Mouse (Mus musculus): ENCODE results near the gene Srsf12. TPM values are rescaled to one million over a fixed set of nuclear protein-coding genes. Genes with fewer than 3 reads are reported as not detected.

The Srsf12 gene
- total RNA-seq (2021): 10 to 100 TPM; 29.2 to 33.8 TPM
- long read RNA-seq, experiment 1, transcript Srsf12-202 (5 exons, 829 nt): major isoform, 6 of 29 reads
- long read RNA-seq, experiment 1, partial matches to known transcripts: 8 of 29 reads
- long read RNA-seq, experiment 1, other reads (novel, unspliced or antisense): 15 of 29 reads
- long read RNA-seq, experiment 2, transcript Srsf12-202 (5 exons, 829 nt): major isoform, 12 of 34 reads
- long read RNA-seq, experiment 2, partial matches to known transcripts: 9 of 34 reads
- long read RNA-seq, experiment 2, other reads (novel, unspliced or antisense): 10 of 34 reads

DNA sequence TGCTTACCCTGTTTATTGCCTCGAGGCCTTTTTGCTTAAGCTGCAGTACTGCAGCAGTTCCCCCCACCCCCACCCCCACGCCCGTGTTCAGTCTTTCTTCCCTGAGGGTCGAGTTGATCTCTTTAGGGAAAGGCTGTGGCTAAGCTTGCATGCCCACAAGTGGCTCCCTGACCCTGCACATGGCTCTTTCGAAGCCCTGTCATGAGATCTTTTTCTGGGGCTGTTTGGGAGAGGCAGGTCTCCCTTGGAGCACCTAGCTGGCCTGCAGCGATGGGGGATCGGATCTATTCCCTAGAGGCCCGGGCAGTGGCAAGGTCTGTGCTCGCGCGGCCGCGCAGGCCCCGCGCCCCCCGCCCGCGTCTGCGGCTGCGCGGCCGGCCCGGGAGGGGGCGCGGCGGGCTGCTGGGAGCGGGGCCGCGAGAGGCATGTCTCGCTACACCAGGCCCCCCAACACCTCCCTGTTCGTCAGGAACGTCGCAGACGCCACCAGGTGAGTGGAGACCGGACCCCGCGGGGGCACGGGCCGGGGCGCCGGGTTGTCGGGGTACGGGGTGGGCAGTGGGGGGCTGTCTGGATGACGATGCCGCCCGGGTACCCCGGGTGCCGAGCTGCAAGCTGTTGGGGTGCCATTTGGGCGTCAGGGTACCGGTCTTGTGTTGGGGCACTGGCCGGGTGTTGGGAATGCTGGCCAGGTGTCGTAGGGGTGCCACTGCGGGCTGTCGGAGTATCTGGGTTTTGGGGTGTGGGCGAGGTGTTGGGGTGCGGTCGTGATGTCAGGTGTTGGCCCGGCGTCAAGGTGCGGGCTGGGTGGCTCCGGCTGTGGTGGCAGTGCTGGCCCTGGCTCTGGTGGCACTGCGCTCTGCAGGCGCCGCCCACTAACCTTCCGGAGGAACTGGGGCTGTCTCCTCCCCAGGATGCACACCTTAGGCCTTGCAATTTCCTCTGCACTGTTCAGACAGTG, at the start of gene Srsf12:
Gene Srsf12 (plus strand): TSS at position 111 of the 961 bp plus-strand sequence.
- peak; percentile 24 to 60 for DNase-seq (ENCODE audit: low spot score in 2 of 2)

DNA sequence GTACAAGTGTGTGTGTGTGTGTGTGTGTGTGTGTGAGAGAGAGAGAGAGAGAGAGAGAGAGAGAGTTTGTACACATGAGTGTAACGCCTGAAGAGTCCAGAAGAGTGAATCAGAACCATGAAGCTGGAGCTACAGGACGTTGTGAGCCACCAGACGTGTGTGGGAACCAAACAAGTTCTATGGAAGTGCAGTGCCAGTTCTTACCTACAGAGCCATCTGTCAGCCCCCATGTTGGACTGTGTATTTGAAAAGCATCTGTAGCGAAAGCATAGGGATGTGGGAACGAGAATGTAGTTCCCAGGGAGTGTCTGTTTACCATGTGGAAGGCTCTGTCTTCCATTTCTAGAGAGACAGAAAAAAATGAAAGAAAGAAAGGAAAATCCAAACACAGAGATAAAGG, 25.3 kb upstream of the Srsf12 start:
- no peak for DNase-seq (ENCODE audit: low spot score in 2 of 2)

DNA sequence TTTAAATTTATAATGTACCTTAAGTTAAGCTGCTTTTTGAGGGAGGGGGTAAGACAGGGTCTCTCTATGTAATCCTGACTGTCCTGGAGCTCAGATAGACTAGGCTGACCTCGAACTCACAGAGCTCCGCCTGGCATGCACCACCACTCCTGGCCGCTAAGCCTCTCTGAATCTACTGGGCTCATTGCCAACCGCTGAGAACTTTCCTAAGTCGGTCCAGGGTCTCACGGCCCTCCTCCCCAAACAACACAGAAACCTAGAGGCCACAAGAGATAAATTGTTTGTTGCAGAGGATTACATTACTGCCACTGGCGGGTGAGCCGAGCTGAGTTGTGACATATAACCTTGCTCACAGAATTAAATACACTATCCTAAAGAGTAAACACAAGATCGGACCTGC, 20.6 kb upstream of the Srsf12 start:
- DNase-seq (ENCODE audit: low spot score in 2 of 2): no peak

DNA sequence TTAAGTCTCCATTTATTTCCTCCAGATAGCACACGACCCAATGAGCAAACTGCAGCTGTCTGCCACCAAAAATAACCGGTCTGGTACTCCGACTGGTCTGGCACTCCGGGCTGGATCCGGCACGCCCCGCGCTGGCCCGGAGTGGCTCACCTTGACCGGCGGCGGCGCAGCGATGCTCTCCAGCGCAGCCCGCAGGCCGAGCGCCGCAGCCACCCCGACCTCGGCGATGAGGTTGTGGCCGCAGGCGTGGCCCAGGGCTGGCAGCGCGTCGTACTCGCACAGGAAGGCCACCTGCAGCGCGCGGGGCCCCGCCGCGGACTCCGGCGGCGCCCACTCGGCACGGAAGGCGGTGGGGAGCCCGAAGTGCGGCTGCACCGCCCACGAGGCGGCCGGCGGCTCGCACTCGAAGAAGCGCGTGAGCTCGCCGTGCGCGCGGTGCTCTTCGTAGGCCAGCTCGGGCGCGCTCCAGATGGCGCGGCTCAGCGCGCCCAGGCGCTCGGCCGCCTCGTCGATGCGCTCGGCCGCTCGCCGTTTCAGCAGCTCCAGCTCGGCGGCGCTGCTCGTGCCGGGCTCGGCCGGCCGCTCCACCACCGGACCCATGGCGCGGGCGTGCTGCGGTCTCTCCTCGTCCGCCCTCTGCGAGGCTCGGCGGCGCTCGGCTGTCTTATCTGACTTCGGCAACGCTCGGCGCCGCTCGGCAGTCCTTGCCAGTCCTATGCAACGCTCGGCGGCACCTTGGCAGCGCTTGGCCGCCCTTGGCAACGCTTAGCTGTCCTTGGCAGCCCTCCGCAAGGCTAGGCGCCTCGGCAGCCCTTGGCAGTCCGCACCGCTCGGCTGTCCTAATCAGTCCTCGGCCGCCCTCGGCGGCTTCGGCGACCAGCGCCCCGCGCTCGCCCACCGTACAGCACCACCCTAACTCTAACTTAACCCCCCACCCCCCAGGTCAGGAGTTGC, 19.7 kb upstream of the Srsf12 start:
- peak; percentile 89 to 91 for DNase-seq (ENCODE audit: low spot score in 2 of 2)

DNA sequence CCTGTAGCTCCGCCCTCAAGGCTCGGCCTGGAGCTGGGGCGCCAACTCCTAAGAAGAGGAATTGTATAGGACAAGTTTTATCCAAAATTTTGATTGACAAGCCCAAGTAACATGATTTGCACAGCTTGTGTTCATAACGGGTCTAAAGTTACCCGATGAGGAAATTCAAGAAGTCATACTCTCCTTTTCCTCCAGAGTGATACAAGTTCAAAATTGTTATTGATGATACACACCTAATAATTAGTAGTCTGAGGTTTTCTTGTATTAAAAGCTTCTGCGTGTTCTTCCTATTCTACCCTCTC, 19.1 kb upstream of the Srsf12 start, which contains the start of gene Pm20d2:
Gene Pm20d2 (minus strand): TSS at position 3 of the 302 bp plus-strand sequence.
- DNase-seq (ENCODE audit: low spot score in 2 of 2): no peak

DNA sequence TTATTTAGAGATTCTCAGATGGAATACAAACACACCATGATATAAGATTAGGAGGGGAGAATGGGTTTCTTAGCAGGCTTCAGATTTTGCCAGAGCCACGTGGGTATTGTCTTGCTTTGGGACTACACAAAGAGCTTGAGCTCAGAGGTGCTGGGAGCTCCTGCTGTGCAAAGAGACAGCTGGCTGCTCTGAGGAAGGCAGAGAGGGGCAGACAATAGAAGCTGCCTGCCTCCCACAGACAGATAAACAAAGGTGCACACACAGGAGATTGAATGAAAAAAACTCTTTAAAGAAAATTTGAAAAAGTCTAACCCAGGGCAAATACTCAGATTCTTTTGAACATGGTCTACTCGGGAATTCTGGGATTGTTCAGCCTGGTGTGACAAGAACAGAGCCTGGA, 10.7 kb upstream of the Srsf12 start:
- DNase-seq (ENCODE audit: low spot score in 2 of 2): no peak

DNA sequence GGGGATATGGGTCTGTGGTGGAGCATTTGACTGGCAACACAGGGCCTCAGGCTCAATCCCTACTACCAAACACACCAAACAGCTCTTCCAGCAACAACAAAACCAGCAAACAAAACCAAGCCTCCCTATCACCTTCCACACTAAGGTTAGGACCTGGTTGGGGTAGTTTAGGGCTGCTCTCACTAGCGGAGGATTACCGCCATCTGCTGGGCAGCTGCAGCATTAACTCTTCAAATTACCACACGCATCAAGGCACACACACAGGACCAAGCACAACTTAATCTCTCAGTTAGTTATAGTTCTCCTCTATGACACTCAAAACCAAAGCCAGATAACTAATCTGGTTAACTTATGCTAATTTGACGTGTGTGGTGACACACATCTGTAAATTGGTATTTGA, 4.1 kb upstream of the Srsf12 start:
- peak; percentile 32 to 58 for DNase-seq (ENCODE audit: low spot score in 2 of 2)

DNA sequence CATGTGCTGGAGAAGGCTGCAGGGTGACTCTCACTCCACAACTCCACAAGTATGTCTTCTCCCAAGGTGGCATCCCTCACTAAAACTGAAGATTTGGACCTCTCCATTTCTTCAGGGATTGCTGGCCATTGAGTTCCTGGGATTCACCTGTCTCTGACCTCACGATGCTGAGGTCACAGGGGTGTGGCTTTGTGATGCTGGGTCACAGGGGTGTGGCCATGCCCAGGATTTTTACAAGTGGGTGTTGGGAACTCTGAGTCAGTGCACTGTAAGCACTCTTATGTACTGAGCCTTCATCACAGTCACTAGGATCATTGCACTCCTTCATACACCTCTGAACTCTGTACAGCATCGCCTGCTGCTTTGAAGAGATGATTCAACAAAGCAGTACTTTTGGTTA, 1.2 kb upstream of the Srsf12 start:
- no peak for DNase-seq (ENCODE audit: low spot score in 2 of 2)

DNA sequence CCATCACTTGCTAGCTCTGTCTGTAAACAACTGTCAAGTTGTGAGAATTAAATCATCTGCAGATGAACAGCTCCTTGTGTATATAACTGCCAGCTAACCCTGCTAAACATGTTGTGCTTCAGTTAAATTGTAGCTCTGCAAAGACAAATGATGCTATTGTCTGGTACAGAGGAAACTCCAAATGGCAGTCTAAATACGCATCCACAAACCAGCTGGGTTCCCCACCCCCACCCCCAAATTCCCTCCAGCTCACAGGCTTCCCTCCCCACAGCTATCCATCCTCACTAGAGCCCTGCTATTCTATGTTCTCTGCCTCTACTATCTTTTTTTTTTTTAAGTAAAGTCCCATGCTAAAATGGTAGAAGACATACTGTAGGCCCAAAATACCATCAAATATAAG, 13.1 kb downstream of the Srsf12 start:
- no peak for DNase-seq (ENCODE audit: low spot score in 2 of 2)

DNA sequence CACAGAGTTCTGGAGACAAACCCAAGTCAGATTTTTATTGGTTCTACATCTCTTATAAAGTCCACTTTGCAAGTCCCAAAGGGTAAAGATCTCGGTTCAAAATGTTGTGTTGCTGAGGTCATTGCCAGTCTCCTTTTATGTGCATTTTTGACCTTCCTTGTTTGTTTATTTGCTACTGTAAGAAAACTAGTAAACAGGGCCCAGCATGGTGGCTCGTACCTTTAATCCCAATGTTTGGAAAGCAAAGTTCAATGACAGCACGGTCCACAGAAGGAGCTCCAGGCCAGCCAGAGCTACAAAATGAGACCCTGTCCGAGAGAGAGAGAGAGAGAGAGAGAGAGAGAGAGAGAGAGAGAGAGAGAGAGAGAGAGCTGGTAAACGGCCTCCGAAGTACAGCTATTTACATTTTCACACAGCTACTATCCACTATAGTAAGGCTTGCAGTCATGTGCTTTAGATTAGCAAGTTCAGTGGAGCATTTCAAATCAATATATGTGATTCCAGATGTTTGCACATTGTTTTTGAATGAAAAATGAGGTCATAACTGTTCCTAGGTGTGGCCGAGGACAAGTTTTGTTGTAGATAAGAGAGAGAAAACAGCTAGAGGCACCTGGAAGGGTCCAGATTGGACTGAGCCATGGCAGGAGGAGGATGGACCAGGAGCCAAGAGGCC, 15.3 kb downstream of the Srsf12 start:
- no peak for DNase-seq (ENCODE audit: low spot score in 2 of 2)

DNA sequence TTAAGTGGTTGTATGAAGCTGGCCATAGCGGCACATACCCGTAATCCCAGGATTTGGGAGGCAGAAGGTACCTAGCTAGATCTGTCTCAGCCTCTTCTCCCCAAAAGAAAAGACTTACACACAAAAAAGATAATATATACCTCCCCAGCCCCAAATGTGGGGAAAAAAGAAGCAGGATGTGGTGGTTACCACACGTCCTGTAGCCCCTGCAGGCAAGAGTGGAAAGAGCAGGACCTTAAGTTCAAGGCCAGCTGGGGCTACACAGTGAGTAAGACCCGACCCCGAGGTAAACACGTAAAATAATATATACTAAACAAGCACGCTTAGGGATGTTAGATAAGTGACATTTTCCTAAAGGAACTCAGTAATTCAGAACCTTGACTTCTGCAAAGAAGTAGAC, 18.4 kb downstream of the Srsf12 start:
- DNase-seq (ENCODE audit: low spot score in 2 of 2): no peak

DNA sequence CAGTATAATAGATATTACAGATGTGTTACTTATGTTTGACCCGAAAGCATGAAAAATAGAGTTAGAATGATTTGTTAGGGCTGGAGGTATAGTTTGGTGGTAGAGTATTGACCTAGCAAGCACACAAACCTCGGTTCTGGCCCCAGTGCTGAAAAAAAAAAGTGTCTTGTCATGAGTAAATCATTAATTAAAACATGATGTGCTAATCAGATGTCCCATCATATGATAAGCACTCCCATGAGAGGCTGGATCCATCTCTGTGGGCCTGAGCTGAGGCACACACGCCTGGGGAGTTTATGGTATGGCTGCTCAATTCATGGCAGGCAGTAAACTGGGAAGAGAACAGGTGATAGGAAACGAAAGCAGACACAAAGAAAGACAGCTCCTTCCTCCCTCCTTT, 20.8 kb downstream of the Srsf12 start:
- no peak for DNase-seq (ENCODE audit: low spot score in 2 of 2)

DNA sequence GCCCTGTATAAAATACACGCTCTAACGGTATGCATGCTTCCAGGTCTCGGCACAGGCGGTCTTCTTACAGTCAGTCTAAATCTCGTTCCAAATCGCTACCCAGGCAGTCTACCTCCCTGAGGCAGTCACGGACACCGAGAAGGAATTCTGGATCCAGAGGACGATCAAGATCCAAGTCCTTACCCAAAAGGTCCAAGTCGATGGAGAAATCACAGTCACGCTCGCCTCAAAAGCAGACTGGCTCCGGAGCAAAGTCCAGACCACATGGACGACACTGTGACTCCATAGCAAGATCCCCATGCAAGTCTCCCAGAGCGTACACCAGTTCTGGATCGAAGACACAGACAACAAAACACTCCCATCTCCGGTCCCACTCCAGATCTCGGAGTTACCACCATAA, 22.1 kb downstream of the Srsf12 start:
- DNase-seq (ENCODE audit: low spot score in 2 of 2): no peak

DNA sequence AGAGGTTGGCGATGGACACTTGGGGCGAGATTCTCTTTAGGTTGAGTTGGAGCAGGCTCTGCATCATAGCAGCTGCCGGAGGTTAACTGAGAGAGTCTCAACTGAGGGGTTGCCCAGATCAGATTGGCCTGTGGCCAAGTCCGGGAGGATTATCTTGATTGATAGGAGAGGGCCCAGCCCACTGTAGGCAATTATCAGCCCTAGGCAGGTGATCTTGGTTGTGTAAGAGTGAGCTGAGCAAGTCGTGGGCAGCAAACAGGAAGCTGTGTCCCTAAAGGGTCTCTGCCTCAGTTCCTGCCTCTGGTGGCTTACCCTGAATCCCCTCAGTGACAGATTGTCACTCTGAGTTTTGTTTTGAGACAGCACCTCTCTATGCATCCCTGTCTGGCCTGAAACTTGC, 33.7 kb downstream of the Srsf12 start:
- DNase-seq (ENCODE audit: low spot score in 2 of 2): no peak

DNA sequence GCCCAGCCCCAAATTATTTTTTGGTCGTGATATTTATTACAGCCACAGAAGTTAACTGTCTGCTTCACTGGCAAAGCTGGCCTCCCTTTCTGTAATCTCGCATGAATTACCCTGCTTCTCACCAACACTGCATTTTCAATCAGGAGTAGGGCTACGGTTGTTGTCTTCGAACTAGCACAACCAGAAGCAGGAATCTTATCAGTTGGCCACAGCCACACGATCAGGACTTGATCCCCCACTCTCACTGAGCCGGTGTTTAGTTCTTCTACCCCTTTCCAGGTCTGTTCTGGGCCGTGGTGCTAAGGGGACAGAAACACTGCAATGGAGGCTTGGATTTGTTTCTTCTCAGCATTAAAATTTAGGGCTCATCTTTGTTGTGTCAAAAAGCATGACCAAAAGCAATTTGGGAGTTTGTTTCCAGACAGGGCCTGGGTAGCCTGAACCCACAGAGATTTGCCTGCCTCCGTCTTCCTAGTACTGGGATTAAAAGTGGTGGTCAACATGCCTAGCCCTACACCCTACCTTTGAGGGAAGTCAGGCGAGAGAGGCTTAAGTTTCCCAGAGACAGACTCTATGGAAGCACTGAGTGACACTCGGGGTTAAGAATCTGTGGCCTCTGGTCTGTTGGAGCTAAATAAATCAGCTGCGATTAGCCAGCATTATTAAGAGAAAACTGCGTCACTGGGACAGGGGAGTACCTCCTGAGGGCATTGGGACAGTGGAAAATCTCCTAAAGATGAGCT, 34.4 kb downstream of the Srsf12 start:
- no peak for DNase-seq (ENCODE audit: low spot score in 2 of 2)

DNA sequence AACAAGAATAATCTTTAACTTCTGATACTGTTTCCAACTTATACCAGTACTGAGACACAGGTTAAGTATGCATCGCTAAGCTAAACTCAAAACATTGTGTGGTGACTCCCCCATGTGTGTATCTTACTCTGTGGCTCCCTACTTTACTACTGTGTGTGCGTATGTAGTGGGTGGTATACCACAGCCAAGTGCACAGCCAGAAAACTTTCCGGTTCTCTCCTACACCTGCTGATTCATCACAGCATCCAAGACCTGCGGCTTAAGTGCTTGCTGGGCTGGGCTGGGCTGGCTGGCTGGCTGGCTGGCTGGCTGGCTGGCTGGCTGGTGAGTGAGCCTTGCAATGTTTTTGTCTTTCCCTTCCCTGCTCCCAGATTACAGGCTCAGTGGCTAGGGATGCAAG, 35.1 kb downstream of the Srsf12 start:
- DNase-seq (ENCODE audit: low spot score in 2 of 2): no peak

DNA sequence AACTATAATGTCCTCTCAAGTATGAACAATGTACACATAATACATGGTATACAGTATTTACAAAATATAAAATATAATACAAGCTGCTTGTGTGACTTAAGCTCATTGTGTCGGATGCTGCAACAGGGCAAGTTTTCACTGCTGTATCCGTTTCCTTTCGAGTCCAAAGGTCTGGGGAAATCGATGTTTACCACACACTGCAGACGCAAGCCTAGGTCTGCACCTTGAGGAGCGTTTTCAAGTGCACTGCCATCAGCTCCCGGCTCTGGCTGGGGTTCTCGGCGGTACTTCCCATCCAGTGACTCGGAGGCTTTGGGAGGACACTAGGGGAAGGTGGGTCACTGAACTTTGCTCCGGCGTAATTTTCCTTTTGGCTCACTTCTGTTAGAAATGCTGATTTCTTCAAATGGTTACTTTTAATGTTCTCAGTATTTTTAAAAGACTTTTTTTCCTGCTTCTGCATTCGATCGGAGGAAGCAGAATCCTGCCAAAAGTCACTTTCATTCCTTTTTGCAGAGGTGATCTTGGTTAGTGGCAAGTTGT, 37.1 kb downstream of the Srsf12 start:
- no peak for DNase-seq (ENCODE audit: low spot score in 2 of 2)

DNA sequence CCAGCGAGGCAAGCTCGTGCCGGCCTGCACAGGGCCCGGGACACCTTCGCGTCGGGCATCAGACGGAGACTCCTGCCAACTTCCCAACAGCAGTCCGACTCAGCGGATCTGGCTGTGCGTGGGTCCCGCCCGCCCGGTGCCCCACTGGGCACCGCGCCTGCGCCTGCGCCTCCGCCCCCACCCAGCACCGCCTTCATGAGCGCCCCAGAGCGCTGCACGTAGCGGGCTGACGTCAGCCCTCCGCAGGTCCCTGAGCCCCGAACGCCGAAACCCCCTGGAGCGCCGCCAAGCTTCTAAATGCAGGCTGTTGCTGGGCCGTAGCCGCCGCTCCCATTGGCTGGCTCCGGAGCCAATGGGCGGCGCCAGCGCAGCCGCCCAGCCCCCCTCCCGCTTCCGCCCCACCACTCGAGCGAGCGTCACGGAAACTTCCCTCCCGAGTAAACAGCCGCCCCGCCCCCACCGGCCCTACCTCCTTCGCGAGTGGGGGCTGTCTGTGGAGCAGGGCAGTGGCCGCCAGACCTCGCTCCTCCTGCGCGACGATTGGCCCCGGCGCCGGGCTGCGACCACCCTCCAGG, 38.8 kb downstream of the Srsf12 start:
- peak; percentile 98 to 99 for DNase-seq (ENCODE audit: low spot score in 2 of 2)

All from layer of hippocampus, postnatal 14 days (tissue).